Mouse (Mus musculus): ENCODE measurements around the gene Zfp935.
"Not testable (repeated sequence)": the region's sequence is repeated elsewhere in the genome, so short reads cannot be mapped to it uniquely, and the experiment has no call there.

DNA sequence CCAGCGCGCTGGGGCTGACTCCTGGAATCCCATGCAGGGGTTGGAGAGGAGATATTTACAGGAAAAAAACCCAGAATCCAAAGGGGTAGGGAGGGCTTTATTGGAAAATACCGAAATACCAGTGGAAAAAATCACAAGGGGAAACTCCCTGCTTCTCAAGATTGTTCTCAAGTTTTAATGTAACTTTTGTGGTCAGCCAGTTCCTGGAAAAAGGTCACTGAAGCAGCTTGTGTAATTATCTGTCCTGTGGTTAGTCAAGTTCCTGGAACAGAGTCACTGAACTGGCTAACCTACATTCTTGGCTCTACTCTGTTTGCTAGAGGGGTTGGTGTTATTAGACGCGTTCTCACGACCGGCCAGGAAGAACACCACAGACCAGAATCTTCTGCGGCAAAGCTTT is 85.7 kb downstream of the Zfp935 start:
- TF ChIP-seq EP300 (IDR thresholded peaks at IDR 0.05; ENCODE audit: insufficient read depth, low read depth, low read length); POLR2A (IDR thresholded peaks at IDR 0.05; ENCODE audit: insufficient read depth, low read length): not testable (repeated sequence)

Measured in ES-Bruce4 (cell line).